Mouse (Mus musculus) intestine, embryonic 15.5 days (tissue): ENCODE results near the gene Gm5089. TPM values are rescaled to one million over a fixed set of nuclear protein-coding genes. Genes with fewer than 3 reads are reported as not detected.
"Not testable (repeated sequence)": the region's sequence is repeated elsewhere in the genome, so short reads cannot be mapped to it uniquely, and the experiment has no call there.

ENCODE experiments used
- ATAC-seq: fragments of 200-750 bp; cut with Nextera tagmentation; 2 replicates; pipeline ENCODE4 v1.8.0; 2017; ENCODE audit warnings: moderate TSS enrichment, moderate library complexity
- H3K27ac ChIP-seq: fragments of 300-500 bp; sonication (generic); 2 replicates; pipeline ENCODE4 v1.5.1; 2015; ENCODE audit warnings: mild to moderate bottlenecking, inconsistent platforms
- H3K27me3 ChIP-seq: fragments of 300-500 bp; sonication (generic); replicated peaks from 2 replicates; pipeline ENCODE4 v1.6.1; 2015; ENCODE audit warnings: inconsistent platforms
- H3K36me3 ChIP-seq: fragments of 300-500 bp; sonication (generic); 2 replicates; pipeline ENCODE4 v1.6.1; 2015; ENCODE audit warnings: inconsistent platforms
- H3K4me1 ChIP-seq: fragments of 300-500 bp; sonication (generic); replicated peaks from 2 replicates; pipeline ENCODE4 v1.6.1; 2015; ENCODE audit warnings: inconsistent platforms
- H3K4me2 ChIP-seq: fragments of 300-500 bp; sonication (generic); replicated peaks from 2 replicates; pipeline ENCODE4 v1.6.1; 2015; ENCODE audit warnings: mild to moderate bottlenecking, inconsistent platforms
- H3K4me3 ChIP-seq: fragments of 300-500 bp; sonication (generic); replicated peaks from 2 replicates; pipeline ENCODE4 v1.5.1; 2015; ENCODE audit warnings: inconsistent platforms
- H3K9ac ChIP-seq: fragments of 300-500 bp; sonication (generic); 2 replicates; pipeline ENCODE4 v1.6.1; 2015; ENCODE audit warnings: inconsistent platforms
- H3K9me3 ChIP-seq: fragments of 300-500 bp; sonication (generic); 2 replicates; pipeline ENCODE4 v1.6.1; 2016; ENCODE audit warnings: inconsistent platforms
- WGBS: fragments of 180-500 bp; shearing (Covaris S2); methylation state at CpG from one replicate; pipeline ENCODE4 v1.1.7; 2015; 5-methylcytosine and 5-hydroxymethylcytosine counted together
- polyA plus RNA-seq: library from polyadenylated mRNA; unstranded; fragments of >200 nt; fragmentation: Nextera tagmentation; extraction: Ambion mirVana; gene quantifications from 2 replicates; pipeline ENCODE4 v1.2.1, GENCODE M21; 2015

The Gm5089 gene
- polyA plus RNA-seq, 1 experiment from 2014 or later, result not detected

GRCm38 (mm10) chr14:122465931-122466490, 15.1 kb upstream of the Gm5089 start:
- Histone ChIP-seq H3K4me3 (no peak overlapping the region), H3K9ac (no peak overlapping the region), H3K27ac (no peak overlapping the region), H3K4me1 (peaks cover 24% of the 10 kb centered on the region), H3K9me3 (no peaks in the 10 kb centered on the region), H3K36me3 (no peaks in the 10 kb centered on the region), H3K27me3 (peaks cover 90% of the 10 kb centered on the region), H3K4me2 (no peak overlapping the region)
- WGBS, result 21% methylated on average over 13 of the region's 13 CpGs
- ATAC-seq, result no peak

GRCm38 (mm10) chr14:122464763-122465741, 14.1 kb upstream of the Gm5089 start, which contains the start of gene Zic5:
Zic5 (minus strand) TSS chr14:122465677.
- peak; percentile 40 for ATAC-seq
- Histone ChIP-seq H3K4me2 (peak within 1 kb of the TSS; percentile 98), H3K27ac (no peak within 1 kb of the TSS), H3K27me3 (peaks cover 91% of the 10 kb centered on the region), H3K4me3 (peak within 1 kb of the TSS; percentile 50), H3K9ac (no peak within 1 kb of the TSS), H3K4me1 (peaks cover 24% of the 10 kb centered on the region), H3K36me3 (no peaks in the 10 kb centered on the region), H3K9me3 (no peaks in the 10 kb centered on the region)
- under 1% methylated on average over 56 of the region's 62 CpGs for WGBS

GRCm38 (mm10) chr14:122464351-122464762, 13.4 kb upstream of the Gm5089 start:
- peak overlapping the region; percentile 50 for H3K4me3 ChIP-seq
- peak overlapping the region; percentile 98 for H3K4me2 ChIP-seq
- H3K9me3 ChIP-seq, result no peaks in the 10 kb centered on the region
- peaks cover 24% of the 10 kb centered on the region for H3K4me1 ChIP-seq
- peak; percentile 52 for ATAC-seq
- under 1% methylated on average over 39 of the region's 62 CpGs for WGBS
- H3K36me3 ChIP-seq, result no peaks in the 10 kb centered on the region
- H3K27ac ChIP-seq, result no peak overlapping the region
- H3K27me3 ChIP-seq, result peaks cover 91% of the 10 kb centered on the region
- H3K9ac ChIP-seq, result no peak overlapping the region

- WGBS, result under 1% methylated on average over 58 of the region's 58 CpGs
- not testable (repeated sequence) for H3K9me3 ChIP-seq, H3K36me3 ChIP-seq, H3K9ac ChIP-seq, H3K27ac ChIP-seq
- H3K4me3 ChIP-seq, result peak overlapping the region; percentile 50
- peak; percentile 73 for ATAC-seq
- peak overlapping the region; percentile 98 for H3K4me2 ChIP-seq
- peaks cover 86% of the 10 kb centered on the region for H3K27me3 ChIP-seq
- peaks cover 24% of the 10 kb centered on the region for H3K4me1 ChIP-seq
These were observed 12.9 kb upstream of the Gm5089 start for GRCm38 (mm10) chr14:122463734-122464341.

GRCm38 (mm10) chr14:122463080-122463691, 12.3 kb upstream of the Gm5089 start:
- no peaks in the 10 kb centered on the region for H3K36me3 ChIP-seq
- H3K9me3 ChIP-seq, result no peaks in the 10 kb centered on the region
- peaks cover 24% of the 10 kb centered on the region for H3K4me1 ChIP-seq
- peak overlapping the region; percentile 98 for H3K4me2 ChIP-seq
- WGBS, result 2% methylated on average over 40 of the region's 40 CpGs
- peak overlapping the region; percentile 50 for H3K4me3 ChIP-seq
- peaks cover 79% of the 10 kb centered on the region for H3K27me3 ChIP-seq
- no peak overlapping the region for H3K9ac ChIP-seq
- H3K27ac ChIP-seq, result no peak overlapping the region
- 0 out of 2 replicates have a peak, but pooled peaks have one; percentile 44 for ATAC-seq

GRCm38 (mm10) chr14:122462689-122463079, 11.8 kb upstream of the Gm5089 start:
- 20% methylated on average over 17 of the region's 17 CpGs for WGBS
- H3K9ac ChIP-seq, result no peak overlapping the region
- H3K27ac ChIP-seq, result no peak overlapping the region
- no peaks in the 10 kb centered on the region for H3K9me3 ChIP-seq
- no peak overlapping the region for H3K4me3 ChIP-seq
- no peak for ATAC-seq
- peaks cover 75% of the 10 kb centered on the region for H3K27me3 ChIP-seq
- 0 out of 2 replicates have a peak overlapping the region, but pooled peaks have one; percentile 6 for H3K4me2 ChIP-seq
- H3K36me3 ChIP-seq, result no peaks in the 10 kb centered on the region
- H3K4me1 ChIP-seq, result peaks cover 24% of the 10 kb centered on the region

GRCm38 (mm10) chr14:122461966-122462365, 11.1 kb upstream of the Gm5089 start:
- Histone ChIP-seq H3K9me3 (no peaks in the 10 kb centered on the region), H3K27ac (no peak overlapping the region), H3K4me1 (peaks cover 24% of the 10 kb centered on the region), H3K9ac (no peak overlapping the region), H3K4me3 (no peak overlapping the region), H3K4me2 (no peak overlapping the region), H3K27me3 (peaks cover 69% of the 10 kb centered on the region), H3K36me3 (no peaks in the 10 kb centered on the region)
- 25% methylated on average over 9 of the region's 9 CpGs for WGBS
- no peak for ATAC-seq

- Histone ChIP-seq H3K4me1 (peaks cover 24% of the 10 kb centered on the region), H3K27me3 (peaks cover 65% of the 10 kb centered on the region), H3K4me3 (no peak overlapping the region), H3K9ac (no peak overlapping the region), H3K4me2 (no peak overlapping the region), H3K9me3 (no peaks in the 10 kb centered on the region), H3K36me3 (no peaks in the 10 kb centered on the region), H3K27ac (no peak overlapping the region)
- WGBS, result 38% methylated on average over 3 of the region's 3 CpGs
- no peak for ATAC-seq
These were observed 10.6 kb upstream of the Gm5089 start for GRCm38 (mm10) chr14:122461500-122461899.

GRCm38 (mm10) chr14:122460226-122460625, 9.3 kb upstream of the Gm5089 start:
- no peak overlapping the region for H3K4me3 ChIP-seq
- H3K9me3 ChIP-seq, result no peaks in the 10 kb centered on the region
- peaks cover 63% of the 10 kb centered on the region for H3K27me3 ChIP-seq
- no peaks in the 10 kb centered on the region for H3K36me3 ChIP-seq
- H3K9ac ChIP-seq, result no peak overlapping the region
- no peak overlapping the region for H3K27ac ChIP-seq
- 47% methylated on average over 5 of the region's 5 CpGs for WGBS
- H3K4me2 ChIP-seq, result no peak overlapping the region
- H3K4me1 ChIP-seq, result peaks cover 19% of the 10 kb centered on the region
- no peak for ATAC-seq

GRCm38 (mm10) chr14:122459776-122460175, 8.9 kb upstream of the Gm5089 start:
- WGBS, result 88% methylated on average over 1 of the region's 1 CpGs
- no peak for ATAC-seq
- Histone ChIP-seq H3K27me3 (peaks cover 63% of the 10 kb centered on the region), H3K9me3 (no peaks in the 10 kb centered on the region), H3K36me3 (no peaks in the 10 kb centered on the region), H3K4me1 (peaks cover 15% of the 10 kb centered on the region), H3K4me2 (no peak overlapping the region), H3K9ac (no peak overlapping the region), H3K27ac (no peak overlapping the region), H3K4me3 (no peak overlapping the region)

GRCm38 (mm10) chr14:122459332-122459731, 8.4 kb upstream of the Gm5089 start:
- H3K9me3 ChIP-seq, H3K9ac ChIP-seq, H3K36me3 ChIP-seq, H3K4me2 ChIP-seq, H3K27ac ChIP-seq, H3K4me3 ChIP-seq, ATAC-seq: not testable (repeated sequence)
- peaks cover 61% of the 10 kb centered on the region for H3K27me3 ChIP-seq
- peaks cover 10% of the 10 kb centered on the region for H3K4me1 ChIP-seq
- WGBS, result 86% methylated on average over 12 of the region's 12 CpGs

- Histone ChIP-seq H3K27ac (no peak overlapping the region), H3K4me3 (no peak overlapping the region), H3K4me1 (peaks cover 10% of the 10 kb centered on the region), H3K27me3 (peaks cover 65% of the 10 kb centered on the region), H3K9ac (no peak overlapping the region), H3K36me3 (no peaks in the 10 kb centered on the region), H3K4me2 (no peak overlapping the region), H3K9me3 (no peaks in the 10 kb centered on the region)
- 68% methylated on average over 4 of the region's 4 CpGs for WGBS
- no peak for ATAC-seq
These were observed 4.6 kb upstream of the Gm5089 start for GRCm38 (mm10) chr14:122455562-122455958.
